Mouse (Mus musculus) myocyte (in vitro differentiated cells): Measurements from ENCODE around the gene Alk. TPM values are rescaled to one million over a fixed set of nuclear protein-coding genes. Genes with fewer than 3 reads are reported as not detected.

Experiments
- H3K27me3 ChIP-seq: one replicate; pipeline ENCODE4 v1.6.1; 2011; ENCODE audit not compliant: control insufficient read depth, insufficient read depth, insufficient read length
- H3K36me3 ChIP-seq: one replicate; pipeline ENCODE4 v1.6.1; 2011; ENCODE audit not compliant: control insufficient read depth, insufficient read depth
- H3K4me2 ChIP-seq: one replicate; pipeline ENCODE4 v1.6.1; 2011; ENCODE audit warnings: low read depth, control low read depth
- H3K4me3 ChIP-seq: one replicate; pipeline ENCODE4 v1.5.1; 2011; ENCODE audit warnings: mild to moderate bottlenecking, control low read depth, moderate library complexity
- H3K79me2 ChIP-seq: one replicate; pipeline ENCODE4 v1.6.1; 2011; ENCODE audit not compliant: control insufficient read depth, insufficient read depth
- H3ac ChIP-seq: one replicate; pipeline ENCODE4 v1.6.1; 2011; ENCODE audit not compliant: control insufficient read depth, insufficient read length
- CEBPB ChIP-seq: IDR thresholded peaks from 2 replicates; pipeline ENCODE4 v1.6.1; 2011; ENCODE audit warnings: mild to moderate bottlenecking, moderate library complexity; ENCODE audit not compliant: poor library complexity, insufficient read depth, severe bottlenecking
- E2F4 ChIP-seq: IDR thresholded peaks from one replicate; pipeline ENCODE4 v1.6.1; 2011; ENCODE audit warnings: mild to moderate bottlenecking, control low read depth, moderate library complexity; ENCODE audit not compliant: insufficient read depth
- MAX ChIP-seq: IDR thresholded peaks from one replicate; pipeline ENCODE4 v1.6.1; 2011; ENCODE audit warnings: low read depth, mild to moderate bottlenecking, control low read depth
- MYOD1 ChIP-seq, 3 experiments: IDR thresholded peaks; one replicate each; pipeline ENCODE4 v1.6.1; 2011; ENCODE audit warnings: control low read depth in 2 of 3, low read depth in 2 of 3, mild to moderate bottlenecking in 2 of 3, moderate library complexity in 1 of 3; ENCODE audit not compliant: insufficient read length in 2 of 3, control insufficient read depth in 1 of 3
- MYOG ChIP-seq, 3 experiments: IDR thresholded peaks; one replicate each; pipeline ENCODE4 v1.6.1; 2011; ENCODE audit warnings: control low read depth in 2 of 3, low read depth in 2 of 3, mild to moderate bottlenecking in 2 of 3; ENCODE audit not compliant: insufficient read length in 2 of 3, control insufficient read depth in 1 of 3, insufficient read depth in 1 of 3
- POLR2A ChIP-seq: IDR thresholded peaks from one replicate; pipeline ENCODE4 v1.6.1; 2011; ENCODE audit warnings: low read depth, mild to moderate bottlenecking, control low read depth, moderate library complexity; ENCODE audit not compliant: insufficient read length
- POLR2AphosphoS2 ChIP-seq: IDR thresholded peaks from one replicate; pipeline ENCODE4 v1.6.1; 2011; ENCODE audit warnings: low read depth, control low read depth; ENCODE audit not compliant: insufficient read length
- REST ChIP-seq: IDR thresholded peaks from one replicate; pipeline ENCODE4 v1.6.1; 2011; ENCODE audit warnings: mild to moderate bottlenecking, control low read depth, moderate library complexity; ENCODE audit not compliant: insufficient read depth, insufficient read length
- SRF ChIP-seq: IDR thresholded peaks from one replicate; pipeline ENCODE4 v1.6.1; 2011; ENCODE audit warnings: low read depth; ENCODE audit not compliant: control insufficient read depth, insufficient read length
- TCF12 ChIP-seq: IDR thresholded peaks from one replicate; pipeline ENCODE4 v1.6.1; 2011; ENCODE audit warnings: mild to moderate bottlenecking, control low read depth; ENCODE audit not compliant: poor library complexity, insufficient read depth, severe bottlenecking
- TCF3 ChIP-seq: IDR thresholded peaks from one replicate; pipeline ENCODE4 v1.6.1; 2011; ENCODE audit warnings: low read depth, control low read depth; ENCODE audit not compliant: insufficient read length
- USF1 ChIP-seq: IDR thresholded peaks from one replicate; pipeline ENCODE4 v1.6.1; 2011; ENCODE audit warnings: low read depth, mild to moderate bottlenecking, control low read depth, moderate library complexity
- polyA plus RNA-seq: library from polyadenylated mRNA; unstranded; fragments of >200 nt; fragmentation: generic; extraction: Trizol; gene quantifications from one replicate; pipeline ENCODE4 v1.2.1, GENCODE M21; 2012; ENCODE audit warnings: missing spikeins

Gene Alk
- polyA plus RNA-seq, 1 experiment, result not detected

- H3K4me2 ChIP-seq, result no peak overlapping the region
- no peak overlapping the region for H3ac ChIP-seq
- no peaks in the 10 kb centered on the region for H3K79me2 ChIP-seq
- H3K4me3 ChIP-seq, result no peak overlapping the region
- TF ChIP-seq TCF12, result no peak
- TF ChIP-seq CEBPB, result no peak
- no peak for TF ChIP-seq E2F4
- no peak for TF ChIP-seq TCF3
- TF ChIP-seq MYOG (IDR thresholded peaks at IDR 0.05; ENCODE audit: control insufficient read depth in 1 of 3, insufficient read depth in 1 of 3, insufficient read length in 2 of 3, low read depth in 2 of 3), result no peak
- no peak for TF ChIP-seq POLR2AphosphoS2
- TF ChIP-seq POLR2A, result no peak
- no peak for TF ChIP-seq REST
- TF ChIP-seq SRF, result no peak
- no peak for TF ChIP-seq USF1
- TF ChIP-seq MAX, result no peak
- TF ChIP-seq MYOD1 (IDR thresholded peaks at IDR 0.05; ENCODE audit: control insufficient read depth in 1 of 3, insufficient read length in 2 of 3, low read depth in 2 of 3), result no peak
- H3K36me3 ChIP-seq, result no peaks in the 10 kb centered on the region
- no peaks in the 10 kb centered on the region for H3K27me3 ChIP-seq
Observed at GRCm38 (mm10) chr17:72401861-72402260, 202.6 kb downstream of the Alk start.

DNA sequence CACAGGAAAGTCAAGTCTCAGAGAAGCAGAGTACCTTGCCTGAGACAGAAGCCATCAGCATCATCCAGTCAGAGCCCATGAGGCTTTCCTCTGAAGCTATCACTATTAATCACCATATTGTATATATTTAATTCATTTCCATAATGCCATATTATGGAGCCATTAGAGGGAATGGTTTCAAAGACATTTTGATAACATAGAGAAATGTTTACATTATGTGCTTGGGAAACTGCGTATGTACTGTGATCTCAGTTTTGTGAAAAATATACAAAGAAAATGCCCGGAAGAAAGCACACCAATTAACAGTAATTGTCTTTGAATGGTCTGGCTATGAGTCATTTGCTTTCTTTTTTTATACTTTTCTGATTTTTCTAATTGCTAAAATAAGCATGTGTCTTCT, 203.1 kb downstream of the Alk start:
- TF ChIP-seq MYOG (IDR thresholded peaks at IDR 0.05; ENCODE audit: control insufficient read depth in 1 of 3, insufficient read depth in 1 of 3, insufficient read length in 2 of 3, low read depth in 2 of 3), result no peak
- no peak for TF ChIP-seq SRF
- TF ChIP-seq TCF3, result no peak
- TF ChIP-seq USF1, result no peak
- no peak for TF ChIP-seq MYOD1 (IDR thresholded peaks at IDR 0.05; ENCODE audit: control insufficient read depth in 1 of 3, insufficient read length in 2 of 3, low read depth in 2 of 3)
- no peak for TF ChIP-seq CEBPB
- TF ChIP-seq E2F4, result no peak
- TF ChIP-seq REST, result no peak
- no peak for TF ChIP-seq POLR2A
- no peak for TF ChIP-seq POLR2AphosphoS2
- no peak for TF ChIP-seq MAX
- TF ChIP-seq TCF12, result no peak
- Histone ChIP-seq H3K36me3 (no peaks in the 10 kb centered on the region), H3K27me3 (no peaks in the 10 kb centered on the region), H3K4me3 (no peak overlapping the region), H3ac (no peak overlapping the region), H3K4me2 (no peak overlapping the region), H3K79me2 (no peaks in the 10 kb centered on the region)

DNA sequence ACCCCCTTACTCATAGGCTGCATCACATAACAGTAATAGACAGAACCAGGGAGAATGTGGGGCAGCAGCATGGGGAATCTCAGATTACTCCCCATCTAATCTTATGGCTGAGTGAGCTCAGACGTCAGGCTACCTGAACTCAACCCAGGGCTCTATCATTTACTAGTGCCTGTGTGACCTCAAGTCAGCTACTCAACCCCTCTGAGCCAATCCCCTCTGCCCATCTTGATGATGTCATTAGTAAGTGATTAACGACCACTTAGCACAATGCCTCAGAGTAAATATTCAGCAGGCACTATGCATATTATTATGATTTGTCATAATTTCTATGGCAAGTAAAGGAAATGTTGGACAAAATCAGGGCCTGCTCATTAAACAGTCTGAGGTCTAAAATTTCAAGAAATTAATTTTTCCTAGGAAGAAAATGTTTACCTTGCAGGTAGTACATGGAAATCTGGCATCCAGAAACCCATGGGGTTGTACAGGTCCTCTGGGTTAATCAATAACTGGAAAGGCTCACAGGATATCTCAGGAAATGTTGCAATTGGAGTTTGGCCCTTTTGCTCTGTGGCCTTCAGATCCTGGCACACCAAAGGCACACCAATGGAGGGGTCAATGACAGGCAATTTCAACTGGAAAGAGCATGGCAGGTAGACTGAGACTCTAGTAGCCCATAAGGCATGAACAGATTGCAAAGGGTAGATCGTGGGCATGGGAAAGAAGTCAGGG, 204.9 kb downstream of the Alk start:
- no peak overlapping the region for H3K4me2 ChIP-seq
- no peak overlapping the region for H3K4me3 ChIP-seq
- TF ChIP-seq USF1 (no peak), REST (no peak)
- H3K79me2 ChIP-seq, result no peaks in the 10 kb centered on the region
- H3K36me3 ChIP-seq, result no peaks in the 10 kb centered on the region
- no peak overlapping the region for H3ac ChIP-seq
- no peaks in the 10 kb centered on the region for H3K27me3 ChIP-seq

DNA sequence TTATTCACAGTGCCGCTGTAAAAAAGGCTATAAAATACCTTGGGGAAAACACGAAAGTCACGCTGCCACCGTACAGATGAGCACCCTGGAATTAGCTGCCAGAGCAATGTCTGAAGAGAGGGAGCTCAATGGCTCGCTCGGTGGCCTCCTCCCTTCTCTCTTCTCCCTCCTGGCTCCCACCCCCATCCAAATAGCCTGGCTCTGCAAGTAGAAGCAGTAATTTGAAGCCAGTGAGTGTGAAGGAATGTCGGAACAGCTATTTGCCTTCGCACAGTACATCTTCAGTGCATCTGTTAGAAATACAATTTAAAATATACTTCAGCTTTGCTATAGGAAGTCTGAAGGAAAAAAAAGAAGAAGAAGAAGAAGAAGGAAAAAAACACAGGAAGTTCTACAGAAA, 208.5 kb downstream of the Alk start:
- TF ChIP-seq REST (no peak), POLR2A (no peak), MAX (no peak)
- no peak overlapping the region for H3ac ChIP-seq
- no peaks in the 10 kb centered on the region for H3K79me2 ChIP-seq
- H3K4me2 ChIP-seq, result no peak overlapping the region
- H3K4me3 ChIP-seq, result no peak overlapping the region
- H3K36me3 ChIP-seq, result no peaks in the 10 kb centered on the region
- H3K27me3 ChIP-seq, result no peaks in the 10 kb centered on the region

DNA sequence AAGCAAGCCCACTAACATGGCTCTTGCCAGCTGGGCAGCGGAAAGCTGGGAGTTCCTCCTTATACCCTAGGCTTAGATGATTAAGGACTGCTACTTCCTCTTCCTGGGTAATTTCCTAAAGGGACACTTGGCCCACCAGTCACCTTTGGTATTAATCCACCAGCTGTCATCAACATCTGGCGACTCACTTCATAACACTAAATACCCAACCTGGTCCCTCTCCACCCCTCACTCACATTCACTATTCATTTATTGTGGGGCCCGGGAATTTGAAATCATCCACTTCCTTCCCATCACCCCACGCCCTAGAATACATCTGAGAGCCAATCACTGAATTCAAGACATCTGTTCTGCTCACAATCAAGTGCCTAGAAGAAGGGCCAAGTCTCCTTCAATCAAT, 235.4 kb downstream of the Alk start:
- Histone ChIP-seq H3K4me3 (no peak overlapping the region), H3K79me2 (no peaks in the 10 kb centered on the region), H3ac (no peak overlapping the region), H3K36me3 (no peaks in the 10 kb centered on the region), H3K4me2 (no peak overlapping the region), H3K27me3 (no peaks in the 10 kb centered on the region)
- no peak for TF ChIP-seq MYOD1 (IDR thresholded peaks at IDR 0.05; ENCODE audit: control insufficient read depth in 1 of 3, insufficient read length in 2 of 3, low read depth in 2 of 3)
